Mouse (Mus musculus) left cerebral cortex, postnatal 36 days (tissue): Measurements from ENCODE around the gene Cd82. TPM values are rescaled to one million over a fixed set of nuclear protein-coding genes. Genes with fewer than 3 reads are reported as not detected.
A peak's percentile ranks its signal among the peaks of the same experiment; 100 is the strongest.

Source experiments
- DNase-seq, 2 experiments: peaks; one replicate each; pipeline ENCODE4 v3.0.0; 2021 to 2022; ENCODE audit warnings: low spot score in 2 of 2, mixed read lengths in 1 of 2
- intact Hi-C: fragments of 180-260 bp; cut with DNase I; formaldehyde crosslinking; loops from one replicate; pipeline ENCODE4 v1.15.1; 2025
- microRNA-seq: library from miRNA; unstranded; fragments of <30 nt; microRNA quantifications from one replicate; pipeline ENCODE4 v1.2.0, GENCODE M21; 2022
- total RNA-seq, 2 experiments: library from RNA; stranded (reverse); gene quantifications; 2 replicates each; pipeline ENCODE4 v1.2.3; 2021

Gene Cd82
- total RNA-seq, 2 experiments from 2014 or later, result 16.7 to 19.4 TPM

GRCm38 (mm10) chr2:93377797-93378196, 85.1 kb downstream of the Cd82 start:
- intact Hi-C loops, result no loop called here
- DNase-seq, result peak in 1 of 2 experiments; percentile 9

- no peak for DNase-seq
- intact Hi-C loops, result no loop called here
These were observed 85.8 kb downstream of the Cd82 start for GRCm38 (mm10) chr2:93377157-93377556.

- intact Hi-C loops, result no loop called here
- no peak for DNase-seq
These were observed 90.1 kb downstream of the Cd82 start for GRCm38 (mm10) chr2:93372872-93373271.

- DNase-seq, result no peak
- intact Hi-C loops, result no loop called here
These were observed 90.8 kb downstream of the Cd82 start for GRCm38 (mm10) chr2:93372097-93372571.

Small RNA genes within 50 kb of the gene (microRNA-seq; reads per million reads assigned to microRNA genes)
- gene Mir7001, result not detected

Other genes starting within 250 kb of the Cd82 start
- gene Tspan18, start 128.6 kb downstream of the Cd82 start, total RNA-seq, result 1 to 10 TPM; 2.1 TPM
- not detected for gene Gm10803, start 97.4 kb upstream of the Cd82 start, total RNA-seq
- gene Alx4, start 179.2 kb upstream of the Cd82 start, total RNA-seq, result 1 to 10 TPM in 1 of 2 experiments, under 1 TPM in 1; 0.69 to 1.5 TPM